Mouse (Mus musculus) hindbrain, embryonic 16.5 days (tissue): ENCODE data around the gene Glrx5. TPM values are rescaled to one million over a fixed set of nuclear protein-coding genes. Genes with fewer than 3 reads are reported as not detected.

Experiments
- ATAC-seq: fragments of 200-750 bp; cut with Nextera tagmentation; 2 replicates; pipeline ENCODE4 v1.8.0; 2017; ENCODE audit warnings: moderate TSS enrichment, moderate library complexity
- H3K27ac ChIP-seq: fragments of 300-500 bp; sonication (generic); 2 replicates; pipeline ENCODE4 v1.5.1; 2014; ENCODE audit warnings: low read depth, mild to moderate bottlenecking, control low read depth, low read length, moderate library complexity
- H3K27me3 ChIP-seq: fragments of 300-500 bp; sonication (generic); replicated peaks from 2 replicates; pipeline ENCODE4 v1.6.1; 2014; ENCODE audit warnings: low read length; ENCODE audit not compliant: control insufficient read depth, insufficient read depth
- H3K36me3 ChIP-seq: fragments of 300-500 bp; sonication (generic); 2 replicates; pipeline ENCODE4 v1.6.1; 2014; ENCODE audit warnings: mild to moderate bottlenecking, low read length, moderate library complexity, mixed read lengths; ENCODE audit not compliant: control insufficient read depth, insufficient read depth
- H3K4me1 ChIP-seq: fragments of 300-500 bp; sonication (generic); 2 replicates; pipeline ENCODE4 v1.6.1; 2014; ENCODE audit warnings: low read depth, low read length; ENCODE audit not compliant: control insufficient read depth, insufficient read depth
- H3K4me2 ChIP-seq: fragments of 300-500 bp; sonication (generic); 2 replicates; pipeline ENCODE4 v1.6.1; 2014; ENCODE audit warnings: mild to moderate bottlenecking, low read length, control low read depth, moderate library complexity
- H3K4me3 ChIP-seq: fragments of 300-500 bp; sonication (generic); 2 replicates; pipeline ENCODE4 v1.5.1; 2014; ENCODE audit warnings: mild to moderate bottlenecking, low read length, control low read depth, moderate library complexity
- H3K9ac ChIP-seq: fragments of 300-500 bp; sonication (generic); 2 replicates; pipeline ENCODE4 v1.6.1; 2014; ENCODE audit warnings: low read depth, mild to moderate bottlenecking, control low read depth, low read length, moderate library complexity
- H3K9me3 ChIP-seq: fragments of 300-500 bp; sonication (generic); 2 replicates; pipeline ENCODE4 v1.6.1; 2014; ENCODE audit warnings: mild to moderate bottlenecking, low read length, moderate library complexity; ENCODE audit not compliant: control insufficient read depth
- WGBS: fragments of 180-500 bp; shearing (Covaris S2); extraction: QIAGEN DNeasy Blood & Tissue Kit; methylation state at CpG from one replicate; pipeline ENCODE4 v1.1.7; 2014; 5-methylcytosine and 5-hydroxymethylcytosine counted together
- polyA plus RNA-seq: library from polyadenylated mRNA; unstranded; fragments of >200 nt; fragmentation: Nextera tagmentation; extraction: Ambion mirVana; gene quantifications from 2 replicates; pipeline ENCODE4 v1.2.1, GENCODE M21; 2015

Gene Glrx5
- polyA plus RNA-seq, 1 experiment from 2014 or later = 179 TPM

DNA sequence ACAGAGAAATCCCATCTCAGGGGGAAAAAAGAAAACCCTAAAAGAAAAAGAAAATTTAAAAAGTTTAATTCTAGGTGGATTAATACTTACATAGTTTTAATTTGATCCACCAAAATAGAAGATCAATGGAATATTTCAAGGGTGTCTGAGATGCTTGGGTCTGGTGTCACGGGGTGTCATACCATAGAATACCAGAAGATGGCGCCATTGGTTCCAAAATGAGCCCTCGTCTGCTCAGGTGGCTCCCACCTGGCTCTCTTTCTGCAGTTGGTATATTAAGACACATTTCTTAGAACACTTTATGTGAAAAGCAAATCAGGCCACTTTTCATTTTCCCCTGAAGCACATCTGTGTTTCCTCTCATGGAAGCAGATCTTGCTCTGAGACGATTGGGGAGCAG is 18.4 kb downstream of the Glrx5 start:
- H3K9ac ChIP-seq = no peak overlapping the region
- no peak overlapping the region for H3K4me2 ChIP-seq
- peak; percentile 84 for ATAC-seq
- no peak overlapping the region for H3K27ac ChIP-seq
- WGBS = 18% methylated on average over 4 of the region's 4 CpGs
- no peak overlapping the region for H3K4me3 ChIP-seq
- H3K27me3 ChIP-seq = no peaks in the 10 kb centered on the region
- no peaks in the 10 kb centered on the region for H3K4me1 ChIP-seq
- no peaks in the 10 kb centered on the region for H3K36me3 ChIP-seq
- H3K9me3 ChIP-seq = peaks cover 3% of the 10 kb centered on the region; the same call in 1 of the 2 replicates

DNA sequence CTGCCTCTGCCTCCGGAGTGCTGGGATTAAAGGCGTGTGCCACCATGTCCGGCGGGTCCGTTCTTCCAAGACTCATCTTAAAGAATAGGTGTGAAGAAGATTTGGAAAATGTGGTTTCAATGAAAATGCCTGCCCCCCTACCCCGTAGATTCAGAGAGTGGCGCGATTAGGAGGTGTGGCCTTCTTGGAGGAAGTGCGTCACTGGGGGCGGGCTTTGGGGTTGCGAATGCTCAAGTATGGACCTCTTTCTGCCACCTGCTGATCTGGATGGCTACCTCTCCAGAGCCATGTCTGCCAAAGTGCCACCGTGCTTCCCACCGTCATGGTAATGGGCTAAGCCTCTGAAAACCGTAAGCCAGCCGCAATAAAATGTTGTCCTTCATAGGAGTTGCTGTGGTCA is 21.6 kb downstream of the Glrx5 start:
- Histone ChIP-seq H3K4me2 (no peak overlapping the region), H3K9ac (no peak overlapping the region), H3K36me3 (no peaks in the 10 kb centered on the region), H3K27me3 (no peaks in the 10 kb centered on the region), H3K4me1 (no peaks in the 10 kb centered on the region), H3K4me3 (no peak overlapping the region), H3K9me3 (no peaks in the 10 kb centered on the region), H3K27ac (no peak overlapping the region)
- WGBS = 94% methylated on average over 15 of the region's 15 CpGs
- ATAC-seq = no peak

DNA sequence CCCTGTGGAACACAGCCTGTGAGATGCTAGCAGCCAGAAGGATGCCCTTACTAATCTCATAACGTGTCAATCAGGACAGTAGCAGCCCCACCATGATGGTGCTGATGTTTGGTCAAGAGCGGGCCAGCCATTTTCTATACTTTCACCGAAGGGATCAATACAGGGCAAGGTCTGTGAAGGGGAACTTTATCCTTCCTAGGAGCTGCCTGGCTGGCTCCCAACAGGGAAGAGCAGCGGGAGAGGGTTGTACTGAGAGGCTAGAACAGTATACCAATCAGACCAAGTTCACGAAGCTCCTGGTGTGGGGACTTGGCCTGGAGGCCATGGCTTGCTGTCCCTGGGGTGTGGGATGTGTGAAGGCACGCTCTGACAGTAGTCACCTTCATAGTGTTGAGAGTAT is 22.8 kb downstream of the Glrx5 start:
- 84% methylated on average over 6 of the region's 6 CpGs for WGBS
- no peaks in the 10 kb centered on the region for H3K27me3 ChIP-seq
- no peaks in the 10 kb centered on the region for H3K36me3 ChIP-seq
- no peak overlapping the region for H3K9ac ChIP-seq
- no peaks in the 10 kb centered on the region for H3K9me3 ChIP-seq
- no peaks in the 10 kb centered on the region for H3K4me1 ChIP-seq
- H3K4me2 ChIP-seq = no peak overlapping the region
- no peak for ATAC-seq
- H3K4me3 ChIP-seq = no peak overlapping the region
- H3K27ac ChIP-seq = no peak overlapping the region

DNA sequence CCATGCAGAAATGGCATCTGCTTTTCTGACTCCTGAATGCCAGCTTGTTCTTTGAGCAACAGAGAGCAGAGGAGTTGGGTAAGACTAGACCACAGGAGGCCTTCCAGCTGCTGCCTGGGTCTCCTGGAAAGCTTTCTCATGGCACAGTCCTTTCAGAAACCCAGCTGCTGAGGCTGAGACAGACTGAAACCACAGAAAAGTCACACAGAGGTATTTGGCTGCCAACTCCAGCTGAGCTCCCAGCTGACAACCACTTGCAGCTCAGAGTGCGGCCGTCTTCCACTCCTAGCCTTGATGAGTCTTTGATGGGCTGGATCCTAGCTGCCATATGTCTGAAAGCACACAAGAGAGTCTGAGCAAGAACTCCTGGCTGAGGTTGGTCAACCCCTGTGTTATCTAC is 27.5 kb downstream of the Glrx5 start:
- H3K27ac ChIP-seq = no peak overlapping the region
- no peak overlapping the region for H3K9ac ChIP-seq
- no peaks in the 10 kb centered on the region for H3K27me3 ChIP-seq
- H3K36me3 ChIP-seq = no peaks in the 10 kb centered on the region
- no peak overlapping the region for H3K4me2 ChIP-seq
- H3K9me3 ChIP-seq = no peaks in the 10 kb centered on the region
- no peaks in the 10 kb centered on the region for H3K4me1 ChIP-seq
- ATAC-seq = no peak
- H3K4me3 ChIP-seq = no peak overlapping the region
- 83% methylated on average over 2 of the region's 2 CpGs for WGBS

DNA sequence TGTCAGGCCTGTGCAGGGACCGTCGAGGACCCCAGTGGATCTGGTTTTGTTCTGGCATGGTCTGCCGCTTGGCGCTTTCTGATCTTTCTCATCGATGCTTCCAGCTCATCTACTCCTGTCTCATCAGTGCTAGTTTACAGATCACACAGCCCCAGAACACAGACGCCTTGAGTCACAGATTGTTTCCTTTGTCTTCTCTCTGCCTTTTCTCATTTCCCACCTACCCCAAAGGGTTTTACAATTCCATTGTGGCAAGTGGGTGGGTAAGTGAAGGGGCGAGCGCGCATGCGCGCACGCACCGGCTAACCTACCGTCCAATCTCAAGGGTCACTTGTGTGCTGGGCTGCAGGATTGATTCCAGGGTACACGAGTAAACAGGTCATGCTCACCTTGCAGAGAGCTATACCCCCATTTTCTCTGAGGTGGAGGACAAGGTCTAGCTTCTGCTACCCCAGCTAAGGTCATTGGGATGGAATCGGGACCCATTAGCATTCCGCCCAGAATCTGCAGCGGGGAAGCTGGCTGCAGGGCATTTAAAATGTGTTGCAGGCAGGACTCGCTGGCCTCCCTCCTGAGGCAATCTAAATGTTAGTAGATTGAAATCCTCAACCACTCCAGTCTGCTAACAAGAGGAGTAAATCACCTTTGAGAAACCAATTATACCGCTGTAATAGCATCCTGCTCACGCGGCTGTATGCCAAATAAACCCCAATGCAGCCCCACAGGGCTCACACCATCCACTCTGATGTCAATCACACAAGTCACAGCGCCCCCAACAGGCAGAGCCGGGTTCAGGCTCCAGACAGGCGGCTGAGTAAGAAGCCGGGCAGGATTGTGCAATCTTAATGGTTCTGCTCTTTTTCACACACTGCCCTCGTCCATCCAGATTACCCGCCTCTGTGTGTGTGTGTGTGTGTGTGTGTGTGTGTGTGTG is 31.0 kb downstream of the Glrx5 start:
- peak; percentile 75 for ATAC-seq
- H3K9ac ChIP-seq = 0 out of 2 replicates have a peak overlapping the region, but pooled peaks have one; percentile 5
- WGBS = 43% methylated on average over 28 of the region's 28 CpGs

DNA sequence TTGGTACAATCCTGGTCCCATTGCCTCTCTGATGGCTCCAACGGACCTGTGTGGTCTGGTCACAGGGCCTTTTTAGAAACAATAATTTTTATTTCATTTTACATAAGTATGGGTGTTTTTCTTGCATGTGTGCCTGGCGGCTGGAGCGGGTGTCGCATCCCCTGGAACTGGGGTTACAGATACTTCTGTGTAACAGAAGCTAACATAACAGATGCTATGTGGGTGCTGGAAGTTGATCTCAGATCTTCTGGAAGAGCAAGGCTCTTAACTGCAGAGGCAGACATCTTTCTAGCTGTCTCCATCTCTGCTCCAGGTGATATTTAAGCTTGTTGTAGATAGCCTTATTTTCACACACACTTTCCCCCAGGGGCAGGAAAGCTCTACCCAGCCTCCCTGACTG is 31.7 kb downstream of the Glrx5 start:
- H3K4me2 ChIP-seq = no peak overlapping the region
- no peaks in the 10 kb centered on the region for H3K9me3 ChIP-seq
- ATAC-seq = no peak
- H3K27me3 ChIP-seq = no peaks in the 10 kb centered on the region
- H3K4me1 ChIP-seq = peaks cover 6% of the 10 kb centered on the region
- no peak overlapping the region for H3K4me3 ChIP-seq
- no peak overlapping the region for H3K27ac ChIP-seq
- WGBS = 84% methylated on average over 4 of the region's 4 CpGs
- H3K36me3 ChIP-seq = no peaks in the 10 kb centered on the region
- no peak overlapping the region for H3K9ac ChIP-seq

More for the DNA sequence above, 31.0 kb downstream of the Glrx5 start:
- Histone ChIP-seq H3K4me2 (peak overlapping the region; percentile 6; the same call in 1 of the 2 replicates), H3K9me3 (no peaks in the 10 kb centered on the region), H3K4me1 (peaks cover 6% of the 10 kb centered on the region), H3K4me3 (no peak overlapping the region), H3K27me3 (no peaks in the 10 kb centered on the region), H3K27ac (peak overlapping the region; percentile 62; the same call in 1 of the 2 replicates), H3K36me3 (no peaks in the 10 kb centered on the region)

DNA sequence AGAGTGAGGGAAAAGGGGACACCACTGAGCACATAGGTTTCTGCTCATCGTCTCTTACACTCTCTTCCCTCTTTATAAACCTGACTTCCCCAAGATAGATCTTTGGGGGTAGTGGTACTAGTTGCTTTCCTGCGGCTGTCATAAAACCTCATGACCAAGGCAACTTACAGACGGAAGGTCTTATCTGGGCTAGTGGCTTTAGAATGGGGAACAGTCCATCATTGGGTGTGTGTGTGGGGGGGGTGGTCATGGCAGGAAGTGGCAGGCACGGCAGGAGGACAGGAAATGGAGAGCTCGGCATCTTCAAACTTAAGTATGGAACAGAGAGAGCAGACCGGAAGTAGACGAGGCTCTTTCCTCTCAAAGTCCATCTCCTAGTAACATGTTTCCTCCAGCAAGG is 32.6 kb downstream of the Glrx5 start:
- no peak for ATAC-seq
- Histone ChIP-seq H3K9me3 (no peaks in the 10 kb centered on the region), H3K4me1 (peaks cover 6% of the 10 kb centered on the region), H3K9ac (no peak overlapping the region), H3K27ac (no peak overlapping the region), H3K4me2 (no peak overlapping the region), H3K4me3 (no peak overlapping the region), H3K27me3 (no peaks in the 10 kb centered on the region), H3K36me3 (no peaks in the 10 kb centered on the region)
- WGBS = 92% methylated on average over 7 of the region's 7 CpGs

DNA sequence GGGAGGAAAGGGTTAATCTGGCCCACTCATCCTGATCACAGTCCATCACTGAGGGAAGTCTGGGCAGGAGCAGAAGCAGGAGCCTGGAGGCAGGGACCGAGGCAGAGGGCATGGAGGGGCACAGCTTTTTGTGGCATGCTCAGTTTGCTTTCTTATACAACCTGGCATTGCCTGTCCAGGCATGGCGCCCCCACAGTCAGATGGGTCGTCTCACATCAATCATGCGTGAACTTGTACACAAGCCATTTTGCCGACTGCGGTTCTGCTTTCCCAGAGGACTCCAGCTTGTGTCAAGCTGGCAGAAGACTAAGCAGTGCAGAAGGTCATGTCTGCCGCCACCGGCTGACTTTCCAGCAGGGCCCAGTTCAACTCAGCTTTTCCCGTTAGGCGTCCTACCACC is 34.0 kb downstream of the Glrx5 start:
- no peak for ATAC-seq
- no peak overlapping the region for H3K4me3 ChIP-seq
- no peaks in the 10 kb centered on the region for H3K27me3 ChIP-seq
- no peak overlapping the region for H3K4me2 ChIP-seq
- H3K4me1 ChIP-seq = peaks cover 6% of the 10 kb centered on the region
- H3K9ac ChIP-seq = no peak overlapping the region
- 42% methylated on average over 10 of the region's 10 CpGs for WGBS
- no peaks in the 10 kb centered on the region for H3K9me3 ChIP-seq
- H3K36me3 ChIP-seq = no peaks in the 10 kb centered on the region
- H3K27ac ChIP-seq = no peak overlapping the region

DNA sequence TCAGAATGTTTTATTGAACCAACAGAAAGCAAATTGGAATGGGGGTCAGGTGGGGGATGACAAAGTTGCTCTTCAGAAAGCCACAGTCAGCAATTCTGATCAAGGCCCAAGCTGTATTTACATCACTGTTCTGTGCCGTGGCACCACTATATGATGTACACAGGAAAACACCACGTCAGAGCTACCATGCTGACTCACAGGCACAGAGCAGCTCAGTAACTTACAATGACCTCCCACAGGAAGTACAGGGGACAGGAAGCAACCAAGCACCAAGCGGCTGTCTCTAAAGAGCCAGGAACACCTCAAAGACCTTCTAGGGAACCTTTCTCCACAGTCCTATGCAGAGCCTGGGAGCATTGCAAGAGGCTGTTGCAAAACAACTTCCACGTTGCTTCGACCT is 36.4 kb downstream of the Glrx5 start:
- no peaks in the 10 kb centered on the region for H3K36me3 ChIP-seq
- no peak overlapping the region for H3K4me2 ChIP-seq
- H3K9me3 ChIP-seq = no peaks in the 10 kb centered on the region
- H3K27me3 ChIP-seq = no peaks in the 10 kb centered on the region
- WGBS = 81% methylated on average over 5 of the region's 5 CpGs
- no peak overlapping the region for H3K4me3 ChIP-seq
- H3K4me1 ChIP-seq = peaks cover 6% of the 10 kb centered on the region
- ATAC-seq = no peak
- H3K27ac ChIP-seq = no peak overlapping the region
- H3K9ac ChIP-seq = no peak overlapping the region
